Mouse (Mus musculus): ENCODE measurements around the gene Itgb1. TPM values are rescaled to one million over a fixed set of nuclear protein-coding genes. Genes with fewer than 3 reads are reported as not detected.

Gene Itgb1
- 30.2 and 37.6 TPM in 2 replicates for polyA plus RNA-seq (2012; rRNA removed)

GRCm38 (mm10) chr8:128685507-128686428, at the start of gene Itgb1:
Gene Itgb1, plus strand, starts transcription at chr8:128685654.

Other genes with a start within 250 kb of the Itgb1 start
- not detected in 2 replicates for gene Gm3952, start 113.0 kb downstream of the Itgb1 start, polyA plus RNA-seq (2012; rRNA removed)

All from colon, adult 2 months (tissue).